Mouse (Mus musculus): ENCODE results near the gene Gzmm. TPM values are rescaled to one million over a fixed set of nuclear protein-coding genes. Genes with fewer than 3 reads are reported as not detected.

Gene Gzmm
- polyA plus RNA-seq, 1 experiment = 0.51 TPM

GRCm38 (mm10) chr10:79668771-79669575, 19.8 kb upstream of the Gzmm start, which contains the start of gene Tpgs1:
TSS of gene Tpgs1 (plus strand) at chr10:79669369.
- TF ChIP-seq MYOG (IDR thresholded peaks at IDR 0.05; ENCODE audit: control insufficient read depth, extremely low read depth, insufficient read length) (no peak), FOSL1 (IDR thresholded peaks at IDR 0.05; ENCODE audit: insufficient read depth, low read length, poor library complexity, severe bottlenecking) (no peak), USF1 (IDR thresholded peaks at IDR 0.05; ENCODE audit: low read depth) (no peak), CTCF (IDR thresholded peaks at IDR 0.05; ENCODE audit: control insufficient read depth, insufficient read depth, insufficient read length) (no peak), MYOD1 (IDR thresholded peaks at IDR 0.05; ENCODE audit: control insufficient read depth, insufficient read length, low read depth) (no peak), MAX (IDR thresholded peaks at IDR 0.05) (no peak), CEBPB (IDR thresholded peaks at IDR 0.05; ENCODE audit: low read depth) (no peak)
- Histone ChIP-seq H3K27me3 (ENCODE audit: control insufficient read depth, insufficient read depth, insufficient read length) (peaks cover 16% of the 10 kb centered on the region), H3ac (ENCODE audit: control insufficient read depth, insufficient read length, low read depth) (peak within 1 kb of the TSS; percentile 85), H3K4me3 (ENCODE audit: insufficient read depth, poor library complexity, severe bottlenecking) (peak within 1 kb of the TSS; percentile 92), H3K79me2 (ENCODE audit: control insufficient read depth, insufficient read depth) (peaks cover 23% of the 10 kb centered on the region), H3K36me3 (ENCODE audit: control insufficient read depth, insufficient read depth) (peaks cover 7% of the 10 kb centered on the region), H3K79me3 (ENCODE audit: low read depth) (peaks cover 14% of the 10 kb centered on the region)

GRCm38 (mm10) chr10:79669576-79670057, 19.2 kb upstream of the Gzmm start:
- Histone ChIP-seq H3K4me3 (ENCODE audit: insufficient read depth, poor library complexity, severe bottlenecking) (peak overlapping the region; percentile 92), H3K79me3 (ENCODE audit: low read depth) (peaks cover 14% of the 10 kb centered on the region), H3K79me2 (ENCODE audit: control insufficient read depth, insufficient read depth) (peaks cover 23% of the 10 kb centered on the region), H3K27me3 (ENCODE audit: control insufficient read depth, insufficient read depth, insufficient read length) (peaks cover 16% of the 10 kb centered on the region), H3ac (ENCODE audit: control insufficient read depth, insufficient read length, low read depth) (peak overlapping the region; percentile 85), H3K36me3 (ENCODE audit: control insufficient read depth, insufficient read depth) (peaks cover 7% of the 10 kb centered on the region)
- TF ChIP-seq CEBPB (IDR thresholded peaks at IDR 0.05; ENCODE audit: low read depth) (no peak), MYOG (IDR thresholded peaks at IDR 0.05; ENCODE audit: control insufficient read depth, extremely low read depth, insufficient read length) (no peak), MYOD1 (IDR thresholded peaks at IDR 0.05; ENCODE audit: control insufficient read depth, insufficient read length, low read depth) (no peak), CTCF (IDR thresholded peaks at IDR 0.05; ENCODE audit: control insufficient read depth, insufficient read depth, insufficient read length) (no peak), FOSL1 (IDR thresholded peaks at IDR 0.05; ENCODE audit: insufficient read depth, low read length, poor library complexity, severe bottlenecking) (no peak), MAX (IDR thresholded peaks at IDR 0.05) (no peak), USF1 (IDR thresholded peaks at IDR 0.05; ENCODE audit: low read depth) (no peak)

DNA sequence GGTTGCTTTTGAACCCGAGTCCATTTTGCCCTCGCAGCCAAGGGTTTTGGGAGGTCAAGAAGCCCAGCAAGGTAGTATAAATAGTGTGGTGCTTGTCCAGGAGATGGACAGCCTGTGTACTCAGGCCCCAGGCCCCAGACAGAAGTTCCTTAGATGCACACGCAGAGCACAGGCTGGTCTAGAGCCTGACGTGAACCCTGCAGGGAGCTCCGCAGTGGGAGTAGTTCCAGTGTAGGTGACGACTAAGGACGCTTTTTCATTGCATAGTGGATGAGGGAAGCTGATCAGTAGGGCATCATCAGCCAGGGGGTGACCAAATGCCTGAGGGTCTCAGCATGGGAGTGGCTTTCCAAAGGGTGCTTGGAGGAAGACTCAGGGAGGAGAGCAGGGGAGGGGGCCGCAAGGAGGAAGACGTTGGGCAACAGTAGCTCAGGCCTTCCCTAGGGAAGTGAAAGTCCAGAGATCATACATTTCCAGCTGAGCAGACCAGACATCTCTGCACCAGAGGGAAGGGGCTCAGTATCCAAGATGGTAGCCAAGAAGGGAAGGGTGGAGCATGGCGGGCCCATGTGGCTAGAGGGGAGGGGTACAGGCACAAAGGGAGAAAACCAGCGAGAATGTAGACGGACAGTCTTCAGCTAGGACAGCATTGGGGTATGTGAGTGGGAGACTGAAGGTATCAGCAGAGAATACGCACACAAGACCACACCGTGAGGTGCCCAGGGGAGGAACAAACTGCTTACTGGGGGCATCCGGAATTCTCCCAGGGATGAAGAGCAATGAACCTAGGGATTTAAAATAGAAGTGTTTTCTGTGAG, 18.5 kb upstream of the Gzmm start:
- Histone ChIP-seq H3K79me2 (ENCODE audit: control insufficient read depth, insufficient read depth) (peaks cover 23% of the 10 kb centered on the region), H3K27me3 (ENCODE audit: control insufficient read depth, insufficient read depth, insufficient read length) (peaks cover 10% of the 10 kb centered on the region), H3K79me3 (ENCODE audit: low read depth) (peaks cover 14% of the 10 kb centered on the region), H3K36me3 (ENCODE audit: control insufficient read depth, insufficient read depth) (peaks cover 7% of the 10 kb centered on the region), H3K4me3 (ENCODE audit: insufficient read depth, poor library complexity, severe bottlenecking) (peak overlapping the region; percentile 92), H3ac (ENCODE audit: control insufficient read depth, insufficient read length, low read depth) (peak overlapping the region; percentile 85)
- no peak for TF ChIP-seq MYOG (IDR thresholded peaks at IDR 0.05; ENCODE audit: control insufficient read depth, extremely low read depth, insufficient read length)
- no peak for TF ChIP-seq CEBPB (IDR thresholded peaks at IDR 0.05; ENCODE audit: low read depth)
- no peak for TF ChIP-seq USF1 (IDR thresholded peaks at IDR 0.05; ENCODE audit: low read depth)
- no peak for TF ChIP-seq MYOD1 (IDR thresholded peaks at IDR 0.05; ENCODE audit: control insufficient read depth, insufficient read length, low read depth)
- TF ChIP-seq FOSL1 (IDR thresholded peaks at IDR 0.05; ENCODE audit: insufficient read depth, low read length, poor library complexity, severe bottlenecking) = no peak
- TF ChIP-seq MAX (IDR thresholded peaks at IDR 0.05) = no peak
- no peak for TF ChIP-seq CTCF (IDR thresholded peaks at IDR 0.05; ENCODE audit: control insufficient read depth, insufficient read depth, insufficient read length)

- no peak overlapping the region for H3K4me3 ChIP-seq (ENCODE audit: insufficient read depth, poor library complexity, severe bottlenecking)
Measured at GRCm38 (mm10) chr10:79671396-79672087, 17.3 kb upstream of the Gzmm start.

DNA sequence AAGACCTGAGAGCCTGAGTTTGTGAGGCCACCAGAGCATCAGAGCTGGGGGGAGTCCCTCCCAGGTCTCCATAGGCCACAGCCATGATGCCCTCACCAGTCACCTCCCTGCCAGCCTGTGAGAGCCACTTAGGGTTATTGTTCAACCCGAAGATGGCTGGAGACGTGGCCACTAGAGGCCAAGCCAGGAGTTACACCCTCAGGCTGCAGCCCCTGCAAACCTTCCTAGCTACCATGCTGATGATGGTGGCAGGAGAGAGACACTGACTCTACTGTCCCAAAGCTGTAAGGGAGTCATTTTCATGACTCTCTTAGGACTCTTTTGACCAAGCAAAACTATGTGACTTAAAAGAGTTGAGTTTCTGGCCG, 16.7 kb upstream of the Gzmm start:
- TF ChIP-seq MYOG (IDR thresholded peaks at IDR 0.05; ENCODE audit: control insufficient read depth, extremely low read depth, insufficient read length) (no peak), CEBPB (IDR thresholded peaks at IDR 0.05; ENCODE audit: low read depth) (no peak), CTCF (IDR thresholded peaks at IDR 0.05; ENCODE audit: control insufficient read depth, insufficient read depth, insufficient read length) (no peak), USF1 (IDR thresholded peaks at IDR 0.05; ENCODE audit: low read depth) (no peak), MAX (IDR thresholded peaks at IDR 0.05) (no peak), FOSL1 (IDR thresholded peaks at IDR 0.05; ENCODE audit: insufficient read depth, low read length, poor library complexity, severe bottlenecking) (no peak), MYOD1 (IDR thresholded peaks at IDR 0.05; ENCODE audit: control insufficient read depth, insufficient read length, low read depth) (no peak)
- Histone ChIP-seq H3K36me3 (ENCODE audit: control insufficient read depth, insufficient read depth) (peaks cover 7% of the 10 kb centered on the region), H3K27me3 (ENCODE audit: control insufficient read depth, insufficient read depth, insufficient read length) (no peaks in the 10 kb centered on the region), H3ac (ENCODE audit: control insufficient read depth, insufficient read length, low read depth) (no peak overlapping the region), H3K4me3 (ENCODE audit: insufficient read depth, poor library complexity, severe bottlenecking) (no peak overlapping the region), H3K79me2 (ENCODE audit: control insufficient read depth, insufficient read depth) (peaks cover 23% of the 10 kb centered on the region), H3K79me3 (ENCODE audit: low read depth) (peaks cover 14% of the 10 kb centered on the region)

More at GRCm38 (mm10) chr10:79671396-79672087, 17.3 kb upstream of the Gzmm start:
- peaks cover under 1% of the 10 kb centered on the region for H3K27me3 ChIP-seq (ENCODE audit: control insufficient read depth, insufficient read depth, insufficient read length)
- peaks cover 7% of the 10 kb centered on the region for H3K36me3 ChIP-seq (ENCODE audit: control insufficient read depth, insufficient read depth)
- peaks cover 23% of the 10 kb centered on the region for H3K79me2 ChIP-seq (ENCODE audit: control insufficient read depth, insufficient read depth)
- TF ChIP-seq MYOD1 (IDR thresholded peaks at IDR 0.05; ENCODE audit: control insufficient read depth, insufficient read length, low read depth) = no peak
- no peak for TF ChIP-seq CEBPB (IDR thresholded peaks at IDR 0.05; ENCODE audit: low read depth)
- TF ChIP-seq USF1 (IDR thresholded peaks at IDR 0.05; ENCODE audit: low read depth) = no peak
- TF ChIP-seq FOSL1 (IDR thresholded peaks at IDR 0.05; ENCODE audit: insufficient read depth, low read length, poor library complexity, severe bottlenecking) = no peak
- no peak for TF ChIP-seq MAX (IDR thresholded peaks at IDR 0.05)
- no peak for TF ChIP-seq CTCF (IDR thresholded peaks at IDR 0.05; ENCODE audit: control insufficient read depth, insufficient read depth, insufficient read length)
- no peak for TF ChIP-seq MYOG (IDR thresholded peaks at IDR 0.05; ENCODE audit: control insufficient read depth, extremely low read depth, insufficient read length)
- peaks cover 14% of the 10 kb centered on the region for H3K79me3 ChIP-seq (ENCODE audit: low read depth)
- H3ac ChIP-seq (ENCODE audit: control insufficient read depth, insufficient read length, low read depth) = no peak overlapping the region

All from C2C12 (cell line).